In genomic region chr3:151748514-151748913, GRCm38 (mm10) we compare ENCODE assay signal across 1 mouse cellular context.
A peak's percentile ranks its signal among the peaks of the same experiment; 100 is the strongest.
TF ChIP-seq lines count a peak whose summit lies in the region.

No protein-coding gene starts in this region.

TF ChIP-seq in CH12.LX, 34 proteins besides CTCF, POLR2A, EP300 and RAD21 (continued from another document):
- peak; percentile 86 for TF ChIP-seq IRF4 (IDR thresholded peaks at IDR 0.05; ENCODE audit: low read depth, low read length)
- peak; percentile 22; the same call in 1 of the 2 replicates for TF ChIP-seq MAFK (IDR thresholded peaks at IDR 0.05; ENCODE audit: insufficient replicate concordance, low read length)
- TF ChIP-seq UBTF (IDR thresholded peaks at IDR 0.05; ENCODE audit: low read depth, low read length): no peak
- no peak for TF ChIP-seq TBP (conservative IDR thresholded peaks at IDR 0.05; ENCODE audit: low read depth, low read length)
- TF ChIP-seq CHD2 (IDR thresholded peaks at IDR 0.05; ENCODE audit: low read length): no peak
- no peak for TF ChIP-seq ZMIZ1 (IDR thresholded peaks at IDR 0.05; ENCODE audit: low read depth, low read length)
- TF ChIP-seq MXI1 (IDR thresholded peaks at IDR 0.05; ENCODE audit: low read depth, low read length): no peak
